Mouse (Mus musculus) heart, embryonic 12.5 days (tissue): ENCODE data around the gene Fkbp4. TPM values are rescaled to one million over a fixed set of nuclear protein-coding genes. Genes with fewer than 3 reads are reported as not detected.
"Not testable (repeated sequence)": the region's sequence is repeated elsewhere in the genome, so short reads cannot be mapped to it uniquely, and the experiment has no call there.

Source experiments
- ATAC-seq: fragments of 200-750 bp; cut with Nextera tagmentation; 2 replicates; pipeline ENCODE4 v1.8.0; 2017; ENCODE audit warnings: moderate TSS enrichment, moderate library complexity; ENCODE audit not compliant: insufficient number of reproducible peaks, low FRiP score
- H3K27ac ChIP-seq: fragments of 300-500 bp; sonication (generic); 2 replicates; pipeline ENCODE4 v1.5.1; 2016; ENCODE audit warnings: mild to moderate bottlenecking, moderate library complexity; ENCODE audit not compliant: poor library complexity, severe bottlenecking
- H3K27me3 ChIP-seq: fragments of 300-500 bp; sonication (generic); replicated peaks from 2 replicates; pipeline ENCODE4 v1.6.1; 2016; ENCODE audit warnings: mild to moderate bottlenecking, moderate library complexity
- H3K36me3 ChIP-seq: fragments of 300-500 bp; sonication (generic); 2 replicates; pipeline ENCODE4 v1.6.1; 2016; ENCODE audit warnings: mild to moderate bottlenecking, moderate library complexity
- H3K4me1 ChIP-seq: fragments of 300-500 bp; sonication (generic); replicated peaks from 2 replicates; pipeline ENCODE4 v1.6.1; 2016; ENCODE audit warnings: mild to moderate bottlenecking
- H3K4me2 ChIP-seq: fragments of 300-500 bp; sonication (generic); 2 replicates; pipeline ENCODE4 v1.6.1; 2016; ENCODE audit warnings: mild to moderate bottlenecking, moderate library complexity
- H3K4me3 ChIP-seq: fragments of 300-500 bp; sonication (generic); 2 replicates; pipeline ENCODE4 v1.5.1; 2016; ENCODE audit warnings: mild to moderate bottlenecking
- H3K9ac ChIP-seq: fragments of 300-500 bp; sonication (generic); 2 replicates; pipeline ENCODE4 v1.6.1; 2016; ENCODE audit warnings: mild to moderate bottlenecking, moderate library complexity
- H3K9me3 ChIP-seq: fragments of 300-500 bp; sonication (generic); replicated peaks from 2 replicates; pipeline ENCODE4 v1.6.1; 2016; ENCODE audit warnings: mild to moderate bottlenecking, moderate library complexity
- WGBS: fragments of 180-500 bp; shearing (Covaris S2); methylation state at CpG from one replicate; pipeline ENCODE4 v1.1.7; 2016; 5-methylcytosine and 5-hydroxymethylcytosine counted together
- polyA plus RNA-seq: library from polyadenylated mRNA; unstranded; fragments of >200 nt; fragmentation: Nextera tagmentation; extraction: Ambion mirVana; gene quantifications from 2 replicates; pipeline ENCODE4 v1.2.1, GENCODE M21; 2016

Fkbp4 gene
- polyA plus RNA-seq, 1 experiment from 2014 or later = 295 TPM

DNA sequence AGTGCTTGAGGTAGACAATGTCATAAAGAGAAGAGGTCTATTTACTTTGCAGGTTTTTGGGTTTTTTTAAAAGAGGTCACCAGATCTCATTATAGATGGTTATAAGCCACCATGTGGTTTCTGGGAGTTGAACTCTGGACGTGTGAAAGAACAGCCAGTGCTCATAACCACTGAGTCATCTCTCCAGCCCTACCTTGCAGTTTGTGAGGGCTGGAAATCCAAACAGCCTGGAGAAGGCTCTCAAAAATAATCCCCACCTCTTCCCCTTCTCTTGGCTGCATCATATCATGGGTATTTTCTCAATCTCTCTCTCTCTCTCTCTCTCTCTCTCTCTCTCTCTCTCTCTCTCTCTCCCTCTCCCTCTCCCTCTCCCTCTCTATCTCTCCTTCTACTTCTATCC lies 47.8 kb downstream of the Fkbp4 start:
- 0 out of 2 replicates have a peak, but pooled peaks cover 2% of the 10 kb centered on the region for H3K4me1 ChIP-seq
- H3K9me3 ChIP-seq = no peaks in the 10 kb centered on the region
- no peak overlapping the region for H3K4me2 ChIP-seq
- H3K4me3 ChIP-seq = no peak overlapping the region
- 59% methylated on average over 1 of the region's 1 CpGs for WGBS
- no peaks in the 10 kb centered on the region for H3K27me3 ChIP-seq
- no peak overlapping the region for H3K27ac ChIP-seq
- H3K36me3 ChIP-seq = no peaks in the 10 kb centered on the region
- no peak overlapping the region for H3K9ac ChIP-seq
- no peak for ATAC-seq

DNA sequence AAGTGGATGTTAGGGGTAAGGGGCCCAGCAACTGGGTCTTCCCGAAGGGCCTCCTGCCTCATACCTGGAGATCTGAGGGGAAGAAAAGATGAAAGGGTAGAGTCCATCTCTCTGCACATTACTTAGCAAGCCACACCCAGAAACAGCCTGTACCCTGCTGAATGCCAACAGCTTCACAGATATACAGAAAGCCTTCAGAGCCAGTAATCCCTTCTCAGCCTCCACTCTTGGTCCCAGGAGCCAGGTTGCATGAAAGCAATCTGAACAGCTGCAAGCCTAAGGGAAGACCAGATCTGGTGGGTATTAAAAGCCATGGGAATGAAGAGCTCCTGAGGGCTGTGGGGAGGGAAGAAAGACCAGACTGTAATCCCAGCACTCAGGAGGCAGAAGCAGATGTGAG lies 49.3 kb downstream of the Fkbp4 start:
- no peaks in the 10 kb centered on the region for H3K36me3 ChIP-seq
- H3K4me2 ChIP-seq = no peak overlapping the region
- no peak overlapping the region for H3K9ac ChIP-seq
- H3K9me3 ChIP-seq = no peaks in the 10 kb centered on the region
- ATAC-seq = no peak
- H3K27me3 ChIP-seq = no peaks in the 10 kb centered on the region
- 77% methylated on average over 1 of the region's 1 CpGs for WGBS
- no peak overlapping the region for H3K27ac ChIP-seq
- H3K4me3 ChIP-seq = no peak overlapping the region
- 0 out of 2 replicates have a peak, but pooled peaks cover 2% of the 10 kb centered on the region for H3K4me1 ChIP-seq

- no peaks in the 10 kb centered on the region for H3K9me3 ChIP-seq
- ATAC-seq = no peak
- 62% methylated on average over 1 of the region's 1 CpGs for WGBS
- no peak overlapping the region for H3K4me2 ChIP-seq
- no peak overlapping the region for H3K9ac ChIP-seq
- no peak overlapping the region for H3K4me3 ChIP-seq
- H3K27me3 ChIP-seq = no peaks in the 10 kb centered on the region
- H3K27ac ChIP-seq = no peak overlapping the region
- H3K36me3 ChIP-seq = no peaks in the 10 kb centered on the region
- H3K4me1 ChIP-seq = no peaks in the 10 kb centered on the region
Measured at GRCm38 (mm10) chr6:128385026-128385425, 53.5 kb downstream of the Fkbp4 start.

- Histone ChIP-seq H3K27me3 (no peaks in the 10 kb centered on the region), H3K9ac (no peak overlapping the region), H3K9me3 (no peaks in the 10 kb centered on the region), H3K4me2 (no peak overlapping the region), H3K4me1 (no peaks in the 10 kb centered on the region), H3K36me3 (no peaks in the 10 kb centered on the region), H3K4me3 (no peak overlapping the region), H3K27ac (no peak overlapping the region)
- WGBS = 85% methylated on average over 7 of the region's 7 CpGs
- no peak for ATAC-seq
Measured at GRCm38 (mm10) chr6:128383752-128384151, 54.7 kb downstream of the Fkbp4 start.

- Histone ChIP-seq H3K9me3 (no peaks in the 10 kb centered on the region), H3K27ac (no peak overlapping the region), H3K27me3 (no peaks in the 10 kb centered on the region), H3K9ac (no peak overlapping the region), H3K4me2 (no peak overlapping the region), H3K4me3 (no peak overlapping the region), H3K36me3 (peaks cover 9% of the 10 kb centered on the region), H3K4me1 (no peaks in the 10 kb centered on the region)
- ATAC-seq = no peak
- WGBS = 75% methylated on average over 3 of the region's 3 CpGs
Measured at GRCm38 (mm10) chr6:128381254-128381653, 57.2 kb downstream of the Fkbp4 start.

DNA sequence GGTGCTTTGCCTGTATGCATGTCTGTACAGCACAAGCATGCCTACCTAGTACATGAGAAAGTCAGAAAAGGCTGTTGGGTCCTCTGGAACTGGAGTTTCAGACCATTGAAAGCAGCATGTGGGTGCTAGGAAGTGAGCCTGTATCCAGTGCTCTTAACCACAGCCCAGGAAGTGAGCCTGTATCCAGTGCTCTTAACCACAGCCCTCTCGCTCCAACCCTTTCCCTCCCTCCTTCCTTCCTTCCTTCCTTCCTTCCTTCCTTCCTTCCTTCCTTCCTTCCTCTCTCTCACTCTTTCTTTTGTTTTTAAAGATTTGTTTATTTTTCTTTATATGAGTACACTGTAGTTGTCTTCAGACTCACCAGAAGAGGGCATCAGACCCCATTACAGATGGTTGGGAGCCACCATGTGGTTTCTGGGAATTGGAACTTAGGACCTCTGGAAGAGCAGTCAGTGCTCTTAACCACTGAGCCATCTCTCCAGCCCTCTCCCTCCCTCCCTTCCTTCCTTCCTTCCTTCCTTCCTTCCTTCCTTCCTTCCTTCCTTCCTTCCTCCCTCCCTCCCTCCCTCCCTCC lies 57.8 kb downstream of the Fkbp4 start:
- not testable (repeated sequence) for H3K27ac ChIP-seq, H3K4me1 ChIP-seq, H3K4me3 ChIP-seq, H3K9ac ChIP-seq, ATAC-seq, H3K9me3 ChIP-seq, H3K4me2 ChIP-seq, H3K27me3 ChIP-seq
- H3K36me3 ChIP-seq = peaks cover 11% of the 10 kb centered on the region
- WGBS = 58% methylated on average over 1 of the region's 1 CpGs

Other genes with a start within 250 kb of the Fkbp4 start
- 3.3 and 4.0 TPM in 2 replicates for gene Tead4, start 137.9 kb downstream of the Fkbp4 start, polyA plus RNA-seq
- gene Tulp3, start 82.8 kb downstream of the Fkbp4 start, polyA plus RNA-seq = 8.2 and 10.6 TPM in 2 replicates
- gene Rhno1, start 75.8 kb downstream of the Fkbp4 start, polyA plus RNA-seq = 81.3 and 83.0 TPM in 2 replicates
- 33.4 and 38.7 TPM in 2 replicates for gene Foxm1, start 75.7 kb downstream of the Fkbp4 start, polyA plus RNA-seq
- 0.19 and 0.21 TPM in 2 replicates for gene Tex52, start 63.2 kb downstream of the Fkbp4 start, polyA plus RNA-seq
- gene Gm44596, start 63.2 kb downstream of the Fkbp4 start, polyA plus RNA-seq = not detected in 2 replicates
- gene Nrip2, start 39.4 kb downstream of the Fkbp4 start, polyA plus RNA-seq = 1.6 and 2.5 TPM in 2 replicates
- gene Itfg2, start 13.7 kb downstream of the Fkbp4 start, polyA plus RNA-seq = 28.4 and 29.1 TPM in 2 replicates
- gene Pzp, start 88.0 kb upstream of the Fkbp4 start, polyA plus RNA-seq = 0.21 and 0.34 TPM in 2 replicates
- 0.08 and 0.15 TPM in 2 replicates for gene A2ml1, start 142.9 kb upstream of the Fkbp4 start, polyA plus RNA-seq
- not detected in 2 replicates for gene Klrb1a, start 184.9 kb upstream of the Fkbp4 start, polyA plus RNA-seq
- 0.18 TPM in 1 of 2 replicates, not detected in the other for gene Clec2h, start 223.7 kb upstream of the Fkbp4 start, polyA plus RNA-seq